Mouse (Mus musculus): Measurements from ENCODE around the gene Flywch2. TPM values are rescaled to one million over a fixed set of nuclear protein-coding genes. Genes with fewer than 3 reads are reported as not detected.
A peak's percentile ranks its signal among the peaks of the same experiment; 100 is the strongest.

Gene Flywch2
- polyA plus RNA-seq, 1 experiment from 2014 or later: 27.0 TPM

DNA sequence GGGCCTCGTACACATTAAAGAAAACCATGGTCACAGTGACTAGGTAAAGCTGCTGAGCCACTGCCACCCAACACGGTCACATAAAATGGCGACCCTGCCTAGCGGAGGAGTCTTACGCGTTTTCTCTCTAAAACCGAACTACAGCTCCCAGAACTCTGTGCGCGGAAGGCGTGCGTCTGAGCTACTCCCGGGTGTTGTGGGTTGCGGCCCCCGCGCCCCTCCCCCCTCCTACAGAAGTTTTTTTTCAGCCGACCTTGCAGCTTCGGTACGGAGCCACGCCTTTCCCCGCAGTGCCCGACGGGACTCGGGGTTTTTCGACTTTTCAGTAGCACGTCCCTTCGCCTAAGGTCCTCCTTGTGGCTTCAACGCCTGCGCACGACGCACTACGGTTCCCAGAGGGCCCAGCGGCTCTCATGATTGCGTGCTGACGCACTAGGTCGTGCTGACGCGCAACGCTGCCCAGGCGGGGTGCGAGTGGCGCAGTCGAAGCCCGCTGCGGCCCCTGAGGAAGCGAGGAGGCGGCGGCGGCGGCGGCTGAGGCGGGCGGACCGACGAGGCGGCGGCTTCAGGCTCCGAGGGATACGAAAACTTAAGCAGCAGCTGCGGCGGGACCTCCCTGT, 17.0 kb upstream of the Flywch2 start:
- H3K36me3 ChIP-seq (ENCODE audit: control insufficient read depth, insufficient read depth, low read length): peaks cover 12% of the 10 kb centered on the region; the same call in 1 of the 2 replicates
- peaks cover 25% of the 10 kb centered on the region for H3K4me1 ChIP-seq (ENCODE audit: control insufficient read depth, insufficient read depth, low read length)
- peak overlapping the region; percentile 68 for H3K4me2 ChIP-seq (ENCODE audit: low read depth, low read length)
- H3K27me3 ChIP-seq (replicated peaks; ENCODE audit: control insufficient read depth, insufficient read depth, low read length): no peaks in the 10 kb centered on the region
- peak overlapping the region; percentile 99 for H3K27ac ChIP-seq (replicated peaks; ENCODE audit: low read depth, low read length)
- peak overlapping the region; percentile 99 for H3K9ac ChIP-seq (ENCODE audit: low read depth, low read length)
- peak overlapping the region; percentile 100 for H3K4me3 ChIP-seq (ENCODE audit: low read depth, low read length)
- DNase-seq (ENCODE audit: low spot score) (peak; percentile 100), ATAC-seq (ENCODE audit: low read depth) (peak; percentile 99)
- 0 out of 2 replicates have a peak, but pooled peaks cover 4% of the 10 kb centered on the region for H3K9me3 ChIP-seq (ENCODE audit: control insufficient read depth, low read length)
- under 1% methylated on average over 54 of the region's 60 CpGs for WGBS

GRCm38 (mm10) chr17:23801627-23802026, 15.7 kb upstream of the Flywch2 start:
- DNase-seq (ENCODE audit: low spot score) (no peak), ATAC-seq (ENCODE audit: low read depth) (no peak)
- H3K9ac ChIP-seq (ENCODE audit: low read depth, low read length): no peak overlapping the region
- H3K9me3 ChIP-seq (ENCODE audit: control insufficient read depth, low read length): 0 out of 2 replicates have a peak, but pooled peaks cover 4% of the 10 kb centered on the region
- 86% methylated on average over 10 of the region's 10 CpGs for WGBS
- no peaks in the 10 kb centered on the region for H3K36me3 ChIP-seq (ENCODE audit: control insufficient read depth, insufficient read depth, low read length)
- H3K4me2 ChIP-seq (ENCODE audit: low read depth, low read length): no peak overlapping the region
- H3K4me1 ChIP-seq (ENCODE audit: control insufficient read depth, insufficient read depth, low read length): peaks cover 17% of the 10 kb centered on the region
- H3K4me3 ChIP-seq (ENCODE audit: low read depth, low read length): no peak overlapping the region
- no peak overlapping the region for H3K27ac ChIP-seq (replicated peaks; ENCODE audit: low read depth, low read length)
- H3K27me3 ChIP-seq (replicated peaks; ENCODE audit: control insufficient read depth, insufficient read depth, low read length): no peaks in the 10 kb centered on the region

- Histone ChIP-seq H3K9me3 (ENCODE audit: control insufficient read depth, low read length) (0 out of 2 replicates have a peak, but pooled peaks cover 4% of the 10 kb centered on the region), H3K9ac (ENCODE audit: low read depth, low read length) (no peak overlapping the region), H3K4me1 (ENCODE audit: control insufficient read depth, insufficient read depth, low read length) (no peaks in the 10 kb centered on the region), H3K36me3 (ENCODE audit: control insufficient read depth, insufficient read depth, low read length) (no peaks in the 10 kb centered on the region), H3K27me3 (replicated peaks; ENCODE audit: control insufficient read depth, insufficient read depth, low read length) (no peaks in the 10 kb centered on the region), H3K27ac (replicated peaks; ENCODE audit: low read depth, low read length) (no peak overlapping the region), H3K4me2 (ENCODE audit: low read depth, low read length) (no peak overlapping the region), H3K4me3 (ENCODE audit: low read depth, low read length) (no peak overlapping the region)
- 38% methylated on average over 7 of the region's 7 CpGs for WGBS
- ATAC-seq (ENCODE audit: low read depth): no peak
- DNase-seq (ENCODE audit: low spot score): no peak
Measured at GRCm38 (mm10) chr17:23797316-23797715, 11.4 kb upstream of the Flywch2 start.

- Histone ChIP-seq H3K27me3 (replicated peaks; ENCODE audit: control insufficient read depth, insufficient read depth, low read length) (no peaks in the 10 kb centered on the region), H3K9me3 (ENCODE audit: control insufficient read depth, low read length) (0 out of 2 replicates have a peak, but pooled peaks cover 3% of the 10 kb centered on the region), H3K36me3 (ENCODE audit: control insufficient read depth, insufficient read depth, low read length) (no peaks in the 10 kb centered on the region), H3K4me3 (ENCODE audit: low read depth, low read length) (no peak overlapping the region), H3K4me1 (ENCODE audit: control insufficient read depth, insufficient read depth, low read length) (0 out of 2 replicates have a peak, but pooled peaks cover 5% of the 10 kb centered on the region), H3K4me2 (ENCODE audit: low read depth, low read length) (no peak overlapping the region), H3K27ac (replicated peaks; ENCODE audit: low read depth, low read length) (no peak overlapping the region), H3K9ac (ENCODE audit: low read depth, low read length) (no peak overlapping the region)
- DNase-seq (ENCODE audit: low spot score) (no peak), ATAC-seq (ENCODE audit: low read depth) (no peak)
- 97% methylated on average over 8 of the region's 8 CpGs for WGBS
Measured at GRCm38 (mm10) chr17:23795323-23795722, 9.4 kb upstream of the Flywch2 start.

DNA sequence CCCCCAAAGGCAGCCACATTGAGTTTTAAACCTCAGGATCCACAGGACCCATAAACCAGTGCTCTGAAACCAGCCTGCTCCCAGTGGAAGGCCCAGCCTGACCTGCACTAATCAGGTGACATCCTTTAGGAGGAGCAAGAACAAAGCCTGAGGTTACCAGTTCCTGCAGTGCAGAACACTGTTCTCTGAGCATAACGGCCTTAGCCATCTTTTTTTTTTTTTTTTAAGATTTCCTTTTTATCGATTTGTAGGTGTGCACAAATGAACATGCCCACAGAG, 5.1 kb upstream of the Flywch2 start:
- H3K4me2 ChIP-seq (ENCODE audit: low read depth, low read length): peak overlapping the region; percentile 83
- WGBS: 54% methylated on average over 2 of the region's 2 CpGs
- peaks cover 16% of the 10 kb centered on the region for H3K4me1 ChIP-seq (ENCODE audit: control insufficient read depth, insufficient read depth, low read length)
- DNase-seq (ENCODE audit: low spot score) (no peak), ATAC-seq (ENCODE audit: low read depth) (no peak)
- H3K9ac ChIP-seq (ENCODE audit: low read depth, low read length): peak overlapping the region; percentile 88; the same call in 1 of the 2 replicates
- peak overlapping the region; percentile 91; the same call in 1 of the 2 replicates for H3K27ac ChIP-seq (replicated peaks; ENCODE audit: low read depth, low read length)
- H3K4me3 ChIP-seq (ENCODE audit: low read depth, low read length): peak overlapping the region; percentile 57
- no peaks in the 10 kb centered on the region for H3K36me3 ChIP-seq (ENCODE audit: control insufficient read depth, insufficient read depth, low read length)
- no peaks in the 10 kb centered on the region for H3K27me3 ChIP-seq (replicated peaks; ENCODE audit: control insufficient read depth, insufficient read depth, low read length)
- H3K9me3 ChIP-seq (ENCODE audit: control insufficient read depth, low read length): no peaks in the 10 kb centered on the region

DNA sequence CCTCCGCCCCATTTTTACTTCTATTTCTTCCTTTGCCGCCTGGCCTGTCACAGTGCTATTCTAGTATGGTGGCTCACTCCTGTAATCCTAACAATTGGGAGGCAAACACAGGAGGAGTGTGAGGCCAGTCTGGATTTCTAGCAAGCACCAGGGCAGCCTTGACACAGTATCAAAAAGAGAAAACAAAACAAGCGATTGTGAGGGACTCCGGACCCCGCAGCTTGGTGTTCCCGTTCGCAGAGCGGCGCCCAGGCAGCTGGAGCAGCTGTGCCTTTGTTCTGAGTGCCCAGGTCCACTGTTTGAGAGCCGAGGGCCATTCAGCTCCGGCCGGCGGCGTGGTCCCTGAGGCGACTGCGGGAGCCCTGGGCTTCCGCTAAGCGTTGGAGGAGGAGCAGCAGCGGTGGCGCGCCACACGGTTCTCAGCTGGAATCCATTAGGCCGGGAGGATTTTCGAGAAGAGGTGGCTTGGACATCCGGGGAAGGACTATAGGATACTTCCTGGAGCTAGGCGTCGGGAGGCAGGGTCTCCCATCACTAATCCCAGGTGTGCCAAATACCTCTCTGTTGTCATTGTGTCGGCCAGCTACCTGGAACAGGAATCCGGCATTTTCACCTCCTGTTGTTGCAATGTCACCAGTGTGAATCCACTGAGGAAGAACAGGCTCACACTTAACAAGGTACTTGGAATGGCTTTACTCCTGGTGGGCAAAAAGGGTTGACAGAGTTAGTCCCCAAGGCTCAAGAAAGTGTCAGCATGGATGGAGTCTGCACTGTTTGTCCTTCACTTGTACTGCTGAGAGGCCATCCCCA, 4.6 kb upstream of the Flywch2 start, which contains the start of gene Srrm2:
Gene Srrm2 (plus strand): TSS at position 264 of the 810 bp plus-strand sequence.
- no peaks in the 10 kb centered on the region for H3K27me3 ChIP-seq (replicated peaks; ENCODE audit: control insufficient read depth, insufficient read depth, low read length)
- peak within 1 kb of the TSS; percentile 83 for H3K4me2 ChIP-seq (ENCODE audit: low read depth, low read length)
- H3K36me3 ChIP-seq (ENCODE audit: control insufficient read depth, insufficient read depth, low read length): no peaks in the 10 kb centered on the region
- H3K4me1 ChIP-seq (ENCODE audit: control insufficient read depth, insufficient read depth, low read length): peaks cover 18% of the 10 kb centered on the region
- WGBS: 2% methylated on average over 21 of the region's 29 CpGs
- H3K9me3 ChIP-seq (ENCODE audit: control insufficient read depth, low read length): no peaks in the 10 kb centered on the region
- H3K4me3 ChIP-seq (ENCODE audit: low read depth, low read length): peak within 1 kb of the TSS; percentile 57
- H3K9ac ChIP-seq (ENCODE audit: low read depth, low read length): peak within 1 kb of the TSS; percentile 88
- ATAC-seq (ENCODE audit: low read depth) (peak; percentile 60), DNase-seq (ENCODE audit: low spot score) (peak; percentile 72)
- peak within 1 kb of the TSS; percentile 91 for H3K27ac ChIP-seq (replicated peaks; ENCODE audit: low read depth, low read length)

DNA sequence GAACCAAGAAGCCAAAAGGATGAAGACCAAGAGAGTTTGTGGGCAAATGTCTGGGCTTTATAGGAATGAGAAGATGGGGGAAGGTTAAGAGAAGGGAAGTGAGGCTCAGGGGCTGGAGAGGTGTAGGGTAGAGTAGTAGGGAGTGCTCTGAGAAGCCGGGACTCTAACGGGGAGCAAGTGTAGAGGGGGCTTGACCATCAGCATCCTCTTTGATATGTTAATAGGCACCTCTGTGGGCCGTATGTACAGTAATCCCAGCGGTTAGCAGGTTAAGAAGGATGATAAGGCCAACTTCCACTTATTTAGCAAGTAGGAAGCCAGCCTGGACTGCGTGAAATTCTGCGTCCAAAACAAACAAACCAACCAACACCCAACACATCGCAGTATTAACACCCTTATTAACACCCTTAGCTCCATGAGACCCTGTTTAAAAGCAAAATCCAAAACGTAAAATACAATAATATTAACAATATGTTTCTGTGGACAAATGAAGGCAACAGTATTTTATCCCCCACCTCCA, 3.9 kb upstream of the Flywch2 start:
- WGBS: 22% methylated on average over 8 of the region's 8 CpGs
- Histone ChIP-seq H3K27me3 (replicated peaks; ENCODE audit: control insufficient read depth, insufficient read depth, low read length) (no peaks in the 10 kb centered on the region), H3K9me3 (ENCODE audit: control insufficient read depth, low read length) (no peaks in the 10 kb centered on the region), H3K9ac (ENCODE audit: low read depth, low read length) (peak overlapping the region; percentile 88), H3K4me1 (ENCODE audit: control insufficient read depth, insufficient read depth, low read length) (peaks cover 19% of the 10 kb centered on the region), H3K27ac (replicated peaks; ENCODE audit: low read depth, low read length) (peak overlapping the region; percentile 91), H3K36me3 (ENCODE audit: control insufficient read depth, insufficient read depth, low read length) (no peaks in the 10 kb centered on the region), H3K4me2 (ENCODE audit: low read depth, low read length) (peak overlapping the region; percentile 83), H3K4me3 (ENCODE audit: low read depth, low read length) (peak overlapping the region; percentile 57)
- ATAC-seq (ENCODE audit: low read depth) (no peak), DNase-seq (ENCODE audit: low spot score) (no peak)

GRCm38 (mm10) chr17:23788973-23789372, 3.1 kb upstream of the Flywch2 start:
- H3K27ac ChIP-seq (replicated peaks; ENCODE audit: low read depth, low read length): no peak overlapping the region
- ATAC-seq (ENCODE audit: low read depth) (no peak), DNase-seq (ENCODE audit: low spot score) (no peak)
- H3K9me3 ChIP-seq (ENCODE audit: control insufficient read depth, low read length): no peaks in the 10 kb centered on the region
- H3K4me1 ChIP-seq (ENCODE audit: control insufficient read depth, insufficient read depth, low read length): peaks cover 19% of the 10 kb centered on the region
- no peaks in the 10 kb centered on the region for H3K36me3 ChIP-seq (ENCODE audit: control insufficient read depth, insufficient read depth, low read length)
- H3K27me3 ChIP-seq (replicated peaks; ENCODE audit: control insufficient read depth, insufficient read depth, low read length): no peaks in the 10 kb centered on the region
- H3K9ac ChIP-seq (ENCODE audit: low read depth, low read length): no peak overlapping the region
- WGBS: 89% methylated on average over 4 of the region's 4 CpGs
- no peak overlapping the region for H3K4me3 ChIP-seq (ENCODE audit: low read depth, low read length)
- no peak overlapping the region for H3K4me2 ChIP-seq (ENCODE audit: low read depth, low read length)

Measured in embryonic facial prominence, embryonic 14.5 days (tissue).